Mouse (Mus musculus) midbrain, embryonic 14.5 days (tissue): ENCODE results near the gene Nek1. TPM values are rescaled to one million over a fixed set of nuclear protein-coding genes. Genes with fewer than 3 reads are reported as not detected.

ENCODE experiments used
- ATAC-seq: fragments of 200-750 bp; cut with Nextera tagmentation; 2 replicates; pipeline ENCODE4 v1.8.0; 2017; ENCODE audit warnings: moderate number of reproducible peaks, moderate library complexity; ENCODE audit not compliant: low FRiP score, low TSS enrichment
- DNase-seq: peaks from one replicate; pipeline ENCODE4 v3.0.0-alpha.2; 2015
- H3K27ac ChIP-seq: fragments of 300-500 bp; sonication (generic); replicated peaks from 2 replicates; pipeline ENCODE4 v1.5.1; 2014; ENCODE audit warnings: mild to moderate bottlenecking, low read depth, low read length, moderate library complexity
- H3K27me3 ChIP-seq: fragments of 300-500 bp; sonication (generic); 2 replicates; pipeline ENCODE4 v1.6.1; 2014; ENCODE audit warnings: low read length, control low read depth, mixed read lengths; ENCODE audit not compliant: control insufficient read depth, insufficient read depth
- H3K36me3 ChIP-seq: fragments of 300-500 bp; sonication (generic); 2 replicates; pipeline ENCODE4 v1.6.1; 2014; ENCODE audit warnings: low read length, control low read depth; ENCODE audit not compliant: control insufficient read depth, insufficient read depth
- H3K4me1 ChIP-seq: fragments of 300-500 bp; sonication (generic); 2 replicates; pipeline ENCODE4 v1.6.1; 2014; ENCODE audit warnings: mild to moderate bottlenecking, antibody characterized with exemption, low read length, control low read depth; ENCODE audit not compliant: control insufficient read depth, insufficient read depth
- H3K4me2 ChIP-seq: fragments of 300-500 bp; sonication (generic); 2 replicates; pipeline ENCODE4 v1.6.1; 2014; ENCODE audit warnings: mild to moderate bottlenecking, low read length, moderate library complexity
- H3K4me3 ChIP-seq: fragments of 300-500 bp; sonication (generic); replicated peaks from 2 replicates; pipeline ENCODE4 v1.5.1; 2014; ENCODE audit warnings: low read depth, low read length
- H3K9ac ChIP-seq: fragments of 300-500 bp; sonication (generic); replicated peaks from 2 replicates; pipeline ENCODE4 v1.6.1; 2014; ENCODE audit warnings: mild to moderate bottlenecking, low read length, moderate library complexity
- H3K9me3 ChIP-seq: fragments of 300-500 bp; sonication (generic); 2 replicates; pipeline ENCODE4 v1.6.1; 2016; ENCODE audit warnings: low read length, control low read depth, mixed read lengths; ENCODE audit not compliant: control insufficient read depth
- WGBS: fragments of 180-500 bp; shearing (Covaris S2); extraction: QIAGEN DNeasy Blood & Tissue Kit; methylation state at CpG from one replicate; pipeline ENCODE4 v1.1.7; 2014; 5-methylcytosine and 5-hydroxymethylcytosine counted together
- polyA plus RNA-seq: library from polyadenylated mRNA; unstranded; fragments of >200 nt; fragmentation: Nextera tagmentation; extraction: Ambion mirVana; gene quantifications from 2 replicates; pipeline ENCODE4 v1.2.1, GENCODE M21; 2014

Nek1 gene
- polyA plus RNA-seq, 1 experiment from 2014 or later, result 28.3 TPM

DNA sequence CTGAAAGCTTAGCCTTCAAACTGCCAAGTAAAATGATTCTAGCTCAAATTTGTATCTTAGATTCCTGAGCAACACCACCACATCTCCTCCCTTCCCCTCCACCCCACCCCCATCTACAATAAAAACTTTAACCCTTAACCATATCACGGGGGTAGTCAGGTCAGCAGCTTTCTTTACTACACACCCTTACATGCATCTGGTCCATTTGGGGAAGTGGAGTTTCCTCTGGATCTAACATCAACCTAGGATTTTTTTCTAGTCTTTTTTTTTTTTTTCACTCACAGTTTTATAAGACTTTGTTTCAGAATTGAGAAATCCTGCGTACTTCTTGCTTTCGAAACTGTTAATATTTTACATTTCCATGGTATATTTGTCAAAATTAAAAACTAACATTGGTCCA lies 30.2 kb upstream of the Nek1 start:
- Histone ChIP-seq H3K4me1 (no peaks in the 10 kb centered on the region), H3K27me3 (no peaks in the 10 kb centered on the region), H3K4me3 (no peak overlapping the region), H3K4me2 (no peak overlapping the region), H3K36me3 (no peaks in the 10 kb centered on the region), H3K27ac (no peak overlapping the region), H3K9ac (no peak overlapping the region), H3K9me3 (no peaks in the 10 kb centered on the region)
- no peak for DNase-seq
- 93% methylated on average over 3 of the region's 3 CpGs for WGBS
- no peak for ATAC-seq

- no peak overlapping the region for H3K4me2 ChIP-seq
- H3K4me3 ChIP-seq, result no peak overlapping the region
- ATAC-seq, result no peak
- 78% methylated on average over 2 of the region's 2 CpGs for WGBS
- no peak for DNase-seq
- no peaks in the 10 kb centered on the region for H3K36me3 ChIP-seq
- H3K27me3 ChIP-seq, result no peaks in the 10 kb centered on the region
- H3K4me1 ChIP-seq, result no peaks in the 10 kb centered on the region
- no peak overlapping the region for H3K27ac ChIP-seq
- no peak overlapping the region for H3K9ac ChIP-seq
- no peaks in the 10 kb centered on the region for H3K9me3 ChIP-seq
Measured at GRCm38 (mm10) chr8:60963931-60964330, 29.1 kb upstream of the Nek1 start.

DNA sequence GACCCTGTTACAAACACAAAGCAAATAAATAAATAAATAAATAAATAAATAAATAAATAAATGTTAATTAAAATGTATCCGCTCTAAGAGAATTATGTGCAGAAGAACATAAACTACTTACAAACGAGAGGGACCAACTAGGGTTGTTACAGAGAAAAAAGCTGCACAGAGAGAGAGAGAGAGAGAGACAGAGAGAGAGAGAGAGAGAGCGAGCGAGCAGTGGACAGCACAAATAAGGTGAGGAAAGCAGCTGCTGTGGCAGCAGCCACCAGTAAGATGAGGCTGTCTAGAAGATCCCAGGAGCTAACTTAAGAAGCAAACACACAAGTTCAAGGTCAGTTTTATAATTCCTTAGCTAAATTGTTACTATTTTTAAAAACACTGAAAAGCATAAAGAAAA lies 28.5 kb upstream of the Nek1 start:
- no peaks in the 10 kb centered on the region for H3K9me3 ChIP-seq
- ATAC-seq (no peak), DNase-seq (no peak)
- no peak overlapping the region for H3K9ac ChIP-seq
- H3K27ac ChIP-seq, result no peak overlapping the region
- H3K4me1 ChIP-seq, result no peaks in the 10 kb centered on the region
- no peaks in the 10 kb centered on the region for H3K36me3 ChIP-seq
- 94% methylated on average over 4 of the region's 4 CpGs for WGBS
- no peaks in the 10 kb centered on the region for H3K27me3 ChIP-seq
- no peak overlapping the region for H3K4me3 ChIP-seq
- no peak overlapping the region for H3K4me2 ChIP-seq

GRCm38 (mm10) chr8:60965306-60965705 lies 27.7 kb upstream of the Nek1 start:
- Histone ChIP-seq H3K27me3 (no peaks in the 10 kb centered on the region), H3K27ac (no peak overlapping the region), H3K4me1 (no peaks in the 10 kb centered on the region), H3K9ac (no peak overlapping the region), H3K4me3 (no peak overlapping the region), H3K36me3 (no peaks in the 10 kb centered on the region), H3K4me2 (no peak overlapping the region), H3K9me3 (no peaks in the 10 kb centered on the region)
- DNase-seq (no peak), ATAC-seq (no peak)
- 70% methylated on average over 6 of the region's 6 CpGs for WGBS

GRCm38 (mm10) chr8:60965741-60966140 lies 27.3 kb upstream of the Nek1 start:
- DNase-seq (no peak), ATAC-seq (no peak)
- Histone ChIP-seq H3K4me3 (no peak overlapping the region), H3K27me3 (no peaks in the 10 kb centered on the region), H3K4me2 (no peak overlapping the region), H3K4me1 (no peaks in the 10 kb centered on the region), H3K9me3 (no peaks in the 10 kb centered on the region), H3K36me3 (no peaks in the 10 kb centered on the region), H3K27ac (no peak overlapping the region), H3K9ac (no peak overlapping the region)
- 70% methylated on average over 3 of the region's 3 CpGs for WGBS

DNA sequence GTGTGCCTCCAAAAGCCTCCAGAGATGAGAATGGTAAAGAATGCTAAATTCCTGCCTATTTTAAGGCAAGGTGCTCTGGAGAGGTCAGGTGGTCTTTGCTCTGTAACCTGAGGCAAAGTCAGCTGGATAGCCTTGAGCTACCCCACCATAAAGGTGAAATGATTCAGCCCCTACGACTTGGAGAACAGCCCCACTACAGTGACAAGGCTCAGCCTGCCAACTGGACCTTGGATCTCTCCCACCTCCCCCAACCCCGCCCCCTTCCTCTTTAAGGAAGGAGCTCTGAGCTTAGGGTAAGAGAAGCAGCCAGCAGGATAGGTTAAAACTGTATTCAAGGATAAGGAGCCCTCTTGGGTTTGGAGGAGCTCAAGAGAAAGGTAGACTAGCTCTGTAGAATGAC lies 23.9 kb upstream of the Nek1 start:
- Histone ChIP-seq H3K4me2 (no peak overlapping the region), H3K36me3 (no peaks in the 10 kb centered on the region), H3K27me3 (no peaks in the 10 kb centered on the region), H3K4me3 (no peak overlapping the region), H3K27ac (no peak overlapping the region), H3K9ac (no peak overlapping the region), H3K9me3 (no peaks in the 10 kb centered on the region), H3K4me1 (0 out of 2 replicates have a peak, but pooled peaks cover 4% of the 10 kb centered on the region)
- DNase-seq (no peak), ATAC-seq (no peak)
- WGBS, result 57% methylated on average over 2 of the region's 2 CpGs

- 77% methylated on average over 4 of the region's 4 CpGs for WGBS
- DNase-seq, result peak; percentile 58
- H3K4me1 ChIP-seq, result 0 out of 2 replicates have a peak, but pooled peaks cover 4% of the 10 kb centered on the region
Measured at GRCm38 (mm10) chr8:60971808-60972207, 21.2 kb upstream of the Nek1 start.

DNA sequence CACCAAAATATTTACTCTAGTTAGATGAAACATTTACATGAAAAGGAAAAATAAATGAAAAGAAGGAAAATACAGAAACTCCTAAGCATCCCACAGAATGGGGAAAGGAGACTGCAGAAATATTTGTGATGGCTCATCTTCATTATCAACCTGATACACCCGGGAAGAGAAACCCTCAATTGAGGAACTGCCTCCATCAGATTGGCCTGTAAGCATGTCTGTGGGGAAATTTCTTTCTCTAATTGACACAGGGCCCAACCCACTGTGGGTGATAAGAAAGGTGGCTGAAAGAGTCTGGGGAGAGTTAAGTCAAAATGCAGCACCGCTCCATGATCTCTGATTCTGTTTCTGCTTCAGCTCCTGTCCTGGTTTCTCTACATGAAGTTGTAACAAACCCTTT lies 19.5 kb upstream of the Nek1 start:
- H3K4me3 ChIP-seq, result no peak overlapping the region
- no peak overlapping the region for H3K9ac ChIP-seq
- no peaks in the 10 kb centered on the region for H3K9me3 ChIP-seq
- H3K27me3 ChIP-seq, result no peaks in the 10 kb centered on the region
- ATAC-seq (no peak), DNase-seq (no peak)
- no peaks in the 10 kb centered on the region for H3K36me3 ChIP-seq
- H3K4me1 ChIP-seq, result 0 out of 2 replicates have a peak, but pooled peaks cover 4% of the 10 kb centered on the region
- H3K27ac ChIP-seq, result no peak overlapping the region
- 87% methylated on average over 2 of the region's 2 CpGs for WGBS
- H3K4me2 ChIP-seq, result no peak overlapping the region

More at GRCm38 (mm10) chr8:60971808-60972207, 21.2 kb upstream of the Nek1 start:
- H3K9ac ChIP-seq, result no peak overlapping the region
- no peak overlapping the region for H3K27ac ChIP-seq
- no peaks in the 10 kb centered on the region for H3K27me3 ChIP-seq
- H3K36me3 ChIP-seq, result no peaks in the 10 kb centered on the region
- no peak for ATAC-seq
- H3K4me2 ChIP-seq, result no peak overlapping the region
- H3K9me3 ChIP-seq, result no peaks in the 10 kb centered on the region
- no peak overlapping the region for H3K4me3 ChIP-seq

- Histone ChIP-seq H3K4me3 (no peak overlapping the region), H3K9me3 (no peaks in the 10 kb centered on the region), H3K36me3 (no peaks in the 10 kb centered on the region), H3K4me2 (no peak overlapping the region), H3K27ac (no peak overlapping the region), H3K4me1 (0 out of 2 replicates have a peak, but pooled peaks cover 4% of the 10 kb centered on the region), H3K9ac (no peak overlapping the region), H3K27me3 (no peaks in the 10 kb centered on the region)
- ATAC-seq (no peak), DNase-seq (no peak)
- WGBS, result 86% methylated on average over 2 of the region's 2 CpGs
Measured at GRCm38 (mm10) chr8:60974837-60975236, 18.2 kb upstream of the Nek1 start.
